Mouse (Mus musculus): Measurements from ENCODE around the gene Amy1.
A peak's percentile ranks its signal among the peaks of the same experiment; 100 is the strongest.
"Not testable (repeated sequence)": the region's sequence is repeated elsewhere in the genome, so short reads cannot be mapped to it uniquely, and the experiment has no call there.

The Amy1 gene

DNA sequence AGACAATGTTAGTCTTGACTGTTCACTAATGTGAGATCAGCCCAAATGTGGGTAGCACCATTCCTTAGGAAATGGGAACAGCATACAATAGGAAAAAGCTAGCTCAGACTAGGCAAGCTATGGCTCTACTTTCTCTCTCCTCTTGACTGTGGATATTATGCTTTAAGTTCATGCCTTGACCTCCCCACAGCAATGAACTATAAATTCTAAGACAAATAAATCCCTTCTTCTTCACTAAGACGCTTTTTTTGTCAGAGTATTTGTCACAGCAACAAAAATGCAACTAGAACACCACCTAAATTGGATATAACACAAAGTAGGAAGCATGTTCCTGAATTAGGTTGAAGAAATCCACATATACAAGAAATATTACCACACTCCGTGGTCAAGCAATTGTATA lies at the start of gene Amy1:
Gene Amy1 (minus strand): TSS at position 101 of the 400 bp plus-strand sequence.
- no peak for DNase-seq

DNA sequence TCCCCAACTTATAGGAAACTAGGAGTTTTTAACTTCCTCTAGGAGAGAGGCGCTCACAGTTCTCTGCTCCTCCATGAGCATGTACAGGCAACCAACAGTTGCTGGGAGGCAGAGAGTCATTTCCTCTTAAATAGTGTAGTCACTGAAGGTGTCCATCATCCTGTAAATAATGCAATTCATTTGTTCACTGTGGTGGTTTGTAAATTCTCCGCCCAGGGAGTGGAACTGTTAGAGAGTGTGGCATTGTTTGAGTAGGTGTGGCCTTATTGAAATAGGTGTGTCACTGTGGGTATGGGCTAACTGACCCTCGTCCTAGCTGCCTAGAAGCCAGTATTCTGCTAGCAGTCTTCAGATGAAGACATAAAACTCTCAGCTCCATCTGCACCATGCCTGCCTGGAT lies 47.8 kb upstream of the Amy1 start:
- DNase-seq, result no peak

DNA sequence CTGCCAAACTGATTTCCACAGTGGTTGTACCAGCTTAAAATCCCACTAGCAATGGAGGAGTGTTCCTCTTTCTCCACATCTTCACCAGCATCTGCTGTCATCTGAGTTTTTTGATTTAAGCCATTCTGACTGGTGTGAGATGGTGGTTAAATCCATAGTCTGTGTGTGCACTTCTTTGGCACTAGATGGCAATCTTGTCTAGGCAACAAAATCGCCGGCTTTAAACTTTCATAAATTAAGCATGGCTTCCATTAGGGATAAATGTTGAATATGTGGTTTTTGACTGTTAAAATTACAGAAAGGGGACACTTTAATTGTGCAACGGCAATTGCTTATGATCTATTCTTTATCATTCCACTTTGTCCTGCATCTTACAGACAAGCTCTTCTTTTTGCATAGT lies 44.9 kb upstream of the Amy1 start:
- DNase-seq, result not testable (repeated sequence)

DNA sequence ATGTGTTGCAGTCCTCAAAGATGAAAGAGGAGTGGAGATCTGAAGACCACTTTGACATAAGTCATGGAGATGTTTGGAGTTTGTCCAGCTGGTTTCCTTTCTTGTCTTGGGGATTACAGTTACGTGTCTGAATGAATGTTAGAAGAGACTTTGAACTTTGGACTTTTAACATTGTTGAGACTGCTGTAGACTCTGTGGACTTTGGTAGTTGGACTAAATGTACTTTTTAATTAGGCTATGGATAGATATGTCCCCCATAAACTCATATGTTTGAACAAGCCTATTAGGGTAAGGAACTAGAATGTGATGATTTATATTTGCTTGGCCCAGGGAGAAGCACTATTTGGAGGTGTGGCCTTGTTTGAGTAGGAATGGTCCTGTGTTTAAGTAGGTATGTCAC lies 33.0 kb upstream of the Amy1 start:
- DNase-seq, result no peak

DNA sequence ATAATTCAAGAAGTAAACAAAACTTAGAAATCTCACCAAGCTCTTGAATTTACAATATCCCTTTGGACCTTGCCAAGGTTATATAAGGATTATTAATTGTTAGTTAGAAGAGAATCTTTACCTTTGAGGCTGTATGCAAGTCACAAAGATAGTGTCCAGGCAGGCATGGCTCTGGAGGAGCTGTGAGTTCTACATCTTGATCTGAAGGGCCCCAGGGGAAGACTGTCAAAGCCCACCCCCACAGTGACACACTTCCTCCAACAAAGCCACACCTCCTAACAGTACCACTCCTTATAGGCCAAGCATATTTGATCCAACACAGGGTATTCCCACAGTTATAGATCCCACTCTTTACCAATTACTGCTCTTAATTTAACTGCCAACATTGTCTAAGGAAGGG lies 27.7 kb upstream of the Amy1 start:
- no peak for DNase-seq

DNA sequence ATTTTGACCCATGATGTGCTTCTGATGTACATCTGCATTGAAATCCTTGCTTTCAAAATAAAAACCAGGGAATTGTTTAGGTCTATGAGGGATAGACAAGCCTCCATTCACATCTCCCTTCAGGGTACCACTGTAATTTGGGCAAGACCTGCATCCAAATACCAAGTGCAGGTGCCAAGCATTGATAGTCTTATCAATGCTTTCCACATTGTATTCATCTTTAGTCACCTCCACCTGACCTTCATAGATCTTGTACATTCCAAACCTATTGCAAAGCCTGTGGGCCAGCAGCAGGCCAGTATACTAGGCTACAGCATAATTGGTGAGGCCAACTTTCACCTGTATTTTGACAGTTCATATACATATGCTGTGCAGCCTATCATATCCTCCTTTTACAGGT lies 25.1 kb upstream of the Amy1 start:
- no peak for DNase-seq

DNA sequence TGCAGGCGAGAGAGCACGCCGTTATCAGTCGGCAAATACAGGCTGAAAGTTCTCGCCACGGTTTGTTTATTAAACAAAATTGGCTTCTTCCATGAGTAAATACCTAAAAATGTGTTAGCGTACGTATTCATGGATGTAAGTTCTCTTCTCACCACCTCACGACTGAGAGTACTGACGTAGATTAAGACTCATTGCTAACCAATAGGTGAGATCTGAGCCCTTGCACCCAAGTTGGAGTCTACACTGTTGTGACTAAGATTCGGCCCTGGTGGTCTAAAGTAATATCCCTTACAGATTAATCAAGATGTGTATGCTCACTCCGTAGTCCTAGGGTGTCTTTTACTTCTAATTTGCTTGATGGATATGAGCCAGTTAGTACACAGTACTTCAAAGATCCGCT lies 24.1 kb upstream of the Amy1 start:
- no peak for DNase-seq

DNA sequence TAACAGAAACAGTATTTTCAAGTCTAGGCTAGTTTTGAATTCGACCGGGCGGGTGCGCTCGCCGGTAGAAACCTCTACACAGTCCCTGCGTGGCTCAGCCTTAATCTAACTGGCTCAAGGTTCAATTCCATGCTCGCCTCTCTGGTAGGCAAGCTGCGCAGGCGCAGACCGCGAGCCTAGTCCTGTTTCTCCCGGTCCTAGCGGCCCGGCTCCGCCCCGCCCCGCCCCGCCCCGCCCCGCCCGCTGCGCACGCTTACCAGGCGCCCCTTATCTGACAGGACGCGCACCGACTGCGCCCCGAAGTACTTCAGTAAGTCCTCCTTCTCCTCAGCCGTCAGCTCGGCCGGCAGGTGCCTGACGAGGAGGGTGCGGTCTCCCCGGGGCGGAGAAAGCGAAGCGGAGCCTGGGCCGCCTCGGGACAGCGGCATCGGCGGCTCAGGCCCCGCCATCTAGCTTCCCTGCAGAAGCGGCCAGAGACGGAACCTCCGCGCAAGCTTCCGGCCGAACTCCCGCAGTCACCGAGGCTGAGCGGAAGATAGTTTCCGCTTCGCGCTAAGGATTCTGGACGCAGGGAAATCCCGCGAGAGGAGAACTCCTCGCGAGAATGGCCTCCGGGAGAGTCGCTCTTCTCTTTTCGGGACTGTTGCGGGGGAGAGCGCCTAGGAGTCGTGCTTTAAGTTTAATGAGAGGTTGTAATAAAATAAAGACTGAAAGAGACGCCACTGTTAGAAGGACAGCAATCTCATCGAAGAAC lies 23.3 kb upstream of the Amy1 start, which contains the start of gene Rnpc3:
Gene Rnpc3 (minus strand): TSS at position 544 of the 754 bp plus-strand sequence.
- peak; percentile 90 to 95 for DNase-seq

DNA sequence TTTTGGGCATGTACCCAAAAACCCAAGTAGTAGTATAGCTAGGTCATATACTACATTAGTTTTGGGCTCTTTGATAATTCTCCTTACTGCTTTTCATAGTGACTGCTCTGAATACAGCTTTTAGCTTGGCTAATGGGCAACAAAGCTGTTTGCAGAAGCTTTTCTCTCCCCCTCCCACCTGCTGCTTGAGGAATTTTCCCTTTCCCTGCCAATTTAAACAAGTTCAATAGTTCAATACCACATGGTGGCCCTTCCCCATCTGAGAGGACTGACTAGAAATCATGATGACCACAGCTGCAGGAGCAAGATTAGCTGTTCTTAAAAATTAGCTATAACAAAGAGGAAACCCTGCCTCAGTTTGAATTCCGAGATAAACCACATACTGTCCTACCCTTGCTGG lies 15.7 kb downstream of the Amy1 start:
- no peak for DNase-seq

DNA sequence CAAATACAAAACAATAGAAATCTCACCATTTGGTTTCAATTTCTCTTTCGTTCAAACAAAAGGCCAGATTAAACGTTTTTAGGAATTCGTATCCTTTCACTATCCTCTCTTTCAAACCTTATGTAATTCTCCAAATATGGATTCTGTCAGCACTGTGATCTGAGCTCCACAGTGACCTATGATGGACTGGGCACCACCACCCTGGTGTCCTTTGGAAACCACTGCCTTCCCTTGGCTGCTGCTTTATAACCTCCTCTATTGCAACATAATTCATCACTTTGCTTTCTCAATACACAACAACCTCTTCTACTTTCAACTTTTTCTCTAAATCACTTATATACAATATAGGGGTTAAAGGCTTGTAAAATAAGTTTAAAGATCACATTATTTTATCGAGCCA lies 31.9 kb downstream of the Amy1 start:
- DNase-seq, result no peak

DNA sequence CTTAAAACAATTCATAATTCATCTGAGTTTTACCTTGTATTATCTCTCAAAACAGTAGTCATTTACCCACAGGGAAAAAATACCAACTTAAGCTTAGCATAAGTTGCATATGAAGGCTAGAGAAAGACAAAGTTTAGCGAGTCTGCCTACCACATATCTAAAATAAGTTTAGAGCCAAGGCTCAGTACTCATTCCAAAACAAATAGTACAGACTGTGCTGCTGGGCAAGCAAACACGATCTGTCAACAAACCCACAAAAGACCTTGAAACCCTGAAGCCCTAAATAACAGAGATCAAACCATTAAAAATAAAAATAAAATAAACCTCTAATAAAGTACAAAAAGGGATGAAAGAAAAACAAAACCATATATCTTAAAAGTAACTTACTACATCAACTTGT lies 32.4 kb downstream of the Amy1 start:
- DNase-seq, result no peak

DNA sequence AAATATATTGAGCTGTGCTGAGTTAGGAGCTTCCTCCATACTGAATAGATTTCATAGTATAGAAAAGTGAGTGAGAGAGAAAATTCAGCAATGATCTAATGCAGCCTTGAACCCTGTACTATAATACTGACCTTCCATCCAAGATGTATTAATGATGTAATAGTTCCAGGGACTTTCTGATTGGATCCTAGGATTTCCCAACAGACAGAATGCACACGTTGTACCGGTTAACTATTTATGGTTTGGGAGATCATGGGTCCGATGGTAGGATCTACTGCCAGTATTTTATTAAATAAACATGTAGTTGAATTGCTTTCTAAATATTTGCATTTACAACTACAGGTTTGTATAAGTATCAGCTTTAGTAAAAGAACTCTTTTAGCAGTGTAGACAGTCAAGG lies 34.3 kb downstream of the Amy1 start:
- no peak for DNase-seq

DNA sequence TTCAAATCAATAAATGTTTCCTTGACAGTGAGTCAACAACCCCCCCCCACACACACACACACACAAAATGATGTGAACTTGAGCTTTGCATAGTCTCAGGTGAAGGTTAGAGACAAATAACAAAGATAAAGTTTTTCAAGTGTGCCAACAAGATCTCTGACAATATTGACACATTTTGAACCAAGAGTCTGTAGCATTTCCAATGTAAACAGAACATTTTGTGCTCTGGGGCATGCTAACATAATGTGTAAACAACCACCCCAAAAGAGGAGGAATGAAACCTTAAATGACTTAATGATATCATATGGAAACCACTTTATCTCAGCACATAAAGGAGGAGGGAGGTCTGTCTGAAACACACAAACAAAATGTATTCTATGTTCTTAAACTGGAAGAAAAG lies 66.8 kb downstream of the Amy1 start:
- DNase-seq, result no peak

DNA sequence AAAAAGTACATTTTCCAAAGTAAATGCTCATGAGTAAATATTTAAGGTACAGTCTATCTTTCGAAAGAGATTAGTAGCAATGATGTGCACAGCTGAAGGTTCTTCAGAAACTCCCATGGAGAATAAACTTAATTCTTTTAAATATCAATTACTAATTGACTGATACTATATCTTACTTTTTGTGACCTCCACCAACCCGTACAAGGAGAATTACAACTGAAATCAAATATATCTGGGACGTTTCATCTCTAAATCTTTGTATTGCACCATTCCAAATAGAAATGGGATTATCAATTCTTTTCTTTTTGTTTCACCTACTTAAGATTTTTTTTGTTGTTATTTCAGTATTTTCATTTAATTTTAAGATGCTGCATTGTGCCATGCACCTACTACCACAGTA lies 74.2 kb downstream of the Amy1 start, which contains the start of gene Amy2a1:
Gene Amy2a1 (minus strand): TSS at position 101 of the 400 bp plus-strand sequence.
- DNase-seq, result not testable (repeated sequence)

All from spleen, adult 18-20 months (tissue).